ENCODE assay signal across 31 mouse cellular contexts in the genomic region with DNA sequence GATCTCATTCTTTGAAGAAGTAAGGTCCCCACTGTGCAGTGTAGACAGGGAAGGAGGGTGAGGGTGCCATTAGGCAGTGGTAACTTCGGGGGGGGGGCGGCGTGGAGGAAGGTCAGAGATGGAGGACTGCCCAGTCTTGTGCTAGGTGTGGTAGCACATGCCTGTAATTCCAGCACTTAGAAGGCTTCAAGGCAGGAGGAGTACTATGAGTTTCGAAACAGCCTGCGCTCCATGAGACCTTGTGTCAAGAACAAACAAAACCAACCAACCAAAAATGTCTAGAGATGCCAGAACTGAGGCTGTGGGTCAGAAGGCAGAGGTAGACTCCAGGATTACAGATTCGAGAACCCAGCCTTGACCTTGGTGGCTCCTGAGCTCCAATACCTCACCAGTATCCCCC.
DNase-seq lines count a peak whose midpoint lies in the region; ATAC-seq and TF ChIP-seq lines count a peak whose summit lies in the region.
"Had no signal": no experiment of that assay in that cellular context is flagged by ENCODE, and none has a peak within 500 bp of the region (broad histone marks: within the 10 kb centered on the region; RNA-seq: fewer than 3 reads in every experiment).

No protein-coding gene starts in this region.

- peaks cover 16% of the 10 kb centered on the region for H3K27me3 ChIP-seq in forebrain, embryonic 11.5 days (ENCODE audit: control insufficient read depth, insufficient read depth, low read length)
- H3K27me3 ChIP-seq in forebrain, embryonic 14.5 days (replicated peaks; ENCODE audit: control insufficient read depth, insufficient read depth, low read length) = no peaks in the 10 kb centered on the region
- peaks cover 8% of the 10 kb centered on the region; the same call in 1 of the 2 replicates for H3K27me3 ChIP-seq in embryonic facial prominence, embryonic 14.5 days (replicated peaks; ENCODE audit: control insufficient read depth, insufficient read depth, low read length)
- H3K27me3 ChIP-seq: CH12.LX had no signal

- no peak overlapping the region for H3K9ac ChIP-seq in forebrain, embryonic 11.5 days (ENCODE audit: low read length)
- no peak overlapping the region for H3K9ac ChIP-seq in forebrain, embryonic 14.5 days (ENCODE audit: low read length)
- H3K9ac ChIP-seq in embryonic facial prominence, embryonic 14.5 days (ENCODE audit: low read depth, low read length) = no peak overlapping the region
- H3K9ac ChIP-seq: forebrain, embryonic 13.5 days; forebrain, postnatal 0 days; heart, embryonic 12.5 days; heart, embryonic 15.5 days; hindbrain, embryonic 14.5 days had no signal

- no peak for ATAC-seq in forebrain, embryonic 11.5 days (replicated peaks; ENCODE audit: low FRiP score)
- ATAC-seq in forebrain, embryonic 14.5 days = no peak
- no peak for ATAC-seq in embryonic facial prominence, embryonic 14.5 days (ENCODE audit: low read depth)
- ATAC-seq: forebrain, postnatal 0 days; hindbrain, postnatal 0 days; inflammation-experienced regulatory T-cells, adult 6 months; intestine, embryonic 16.5 days; Patski had no signal

- no peak overlapping the region for H3K4me3 ChIP-seq in forebrain, embryonic 11.5 days (ENCODE audit: low read depth, low read length)
- no peak overlapping the region for H3K4me3 ChIP-seq in forebrain, embryonic 14.5 days (ENCODE audit: low read depth, low read length)
- no peak overlapping the region for H3K4me3 ChIP-seq in lung, adult 2 months (replicated peaks; ENCODE audit: extremely low read depth, low read depth, low read length)
- H3K4me3 ChIP-seq in embryonic facial prominence, embryonic 14.5 days (ENCODE audit: low read depth, low read length) = no peak overlapping the region
- H3K4me3 ChIP-seq: erythroblast, embryonic 14.5 days; forebrain, embryonic 13.5 days; heart, embryonic 12.5 days; heart, embryonic 15.5 days; hindbrain, embryonic 10.5 days had no signal

- WGBS in forebrain, embryonic 11.5 days = 85% methylated on average over 6 of the region's 6 CpGs
- 81% methylated on average over 6 of the region's 6 CpGs for WGBS in forebrain, embryonic 14.5 days
- WGBS in lung, adult 2 months = 80% methylated on average over 6 of the region's 6 CpGs
- whole genome bisulfite sequencing in embryonic facial prominence, embryonic 14.5 days = 77% methylated on average over 6 of the region's 6 CpGs

- peak; percentile 30 for DNase-seq in forebrain, embryonic 11.5 days (ENCODE audit: low spot score)
- DNase-seq in forebrain, embryonic 14.5 days (ENCODE audit: low spot score) = no peak
- peak; percentile 17 for DNase-seq in lung, adult 2 months
- no peak for DNase-seq in lung, postnatal 4 days
- DNase-seq in embryonic facial prominence, embryonic 14.5 days (ENCODE audit: low spot score) = no peak
- peak; percentile 51 for DNase-seq in lung, postnatal 25 days (ENCODE audit: low spot score)
- no peak for DNase-seq in frontal cortex, adult 2 months (ENCODE audit: extremely low spot score in 1 of 2, low spot score in 1 of 2)
- no peak for DNase-seq in thymus, postnatal 36 days
- DNase-seq: adrenal gland, postnatal 10 days; adrenal gland, postnatal 36 days; B cell, adult 2 months; cerebellum, adult 18-20 months; cerebellum, adult 9-10 months; cerebellum, postnatal 14 days; forebrain, postnatal 0 days; gastrocnemius, postnatal 10 days; heart, adult 18-20 months; heart, postnatal 10 days; heart, postnatal 36 days had no signal

- TF ChIP-seq POLR2A in lung, adult 2 months (IDR thresholded peaks at IDR 0.05; ENCODE audit: borderline replicate concordance, extremely low read depth, low read depth, low read length) = no peak

- no peak for TF ChIP-seq CTCF in lung, adult 2 months (IDR thresholded peaks at IDR 0.05; ENCODE audit: insufficient read depth, low read length)

- no peak overlapping the region for H3K4me2 ChIP-seq in forebrain, embryonic 11.5 days (ENCODE audit: low read depth, low read length, severe bottlenecking)
- H3K4me2 ChIP-seq in forebrain, embryonic 14.5 days (ENCODE audit: low read length) = no peak overlapping the region
- H3K4me2 ChIP-seq in embryonic facial prominence, embryonic 14.5 days (ENCODE audit: low read depth, low read length) = no peak overlapping the region
- H3K4me2 ChIP-seq: forebrain, embryonic 13.5 days; heart, embryonic 12.5 days; heart, embryonic 15.5 days; hindbrain, embryonic 14.5 days had no signal

- H3K27ac ChIP-seq in forebrain, embryonic 11.5 days (ENCODE audit: low read depth, low read length) = no peak overlapping the region
- no peak overlapping the region for H3K27ac ChIP-seq in forebrain, embryonic 14.5 days (ENCODE audit: low read depth, low read length)
- H3K27ac ChIP-seq in embryonic facial prominence, embryonic 14.5 days (replicated peaks; ENCODE audit: low read depth, low read length) = peak overlapping the region; percentile 61; the same call in 1 of the 2 replicates
- H3K27ac ChIP-seq: forebrain, embryonic 13.5 days; heart, embryonic 15.5 days; hindbrain, embryonic 14.5 days; hindbrain, postnatal 0 days had no signal

- peaks cover 5% of the 10 kb centered on the region; the same call in 1 of the 2 replicates for H3K4me1 ChIP-seq in forebrain, embryonic 11.5 days (replicated peaks; ENCODE audit: control insufficient read depth, insufficient read depth, low read length)
- H3K4me1 ChIP-seq in forebrain, embryonic 14.5 days (ENCODE audit: control insufficient read depth, insufficient read depth, low read length) = no peaks in the 10 kb centered on the region
- H3K4me1 ChIP-seq in lung, adult 2 months (ENCODE audit: control insufficient read depth, insufficient read depth, low read length) = peaks cover 2% of the 10 kb centered on the region
- H3K4me1 ChIP-seq in embryonic facial prominence, embryonic 14.5 days (ENCODE audit: control insufficient read depth, insufficient read depth, low read length) = peaks cover 10% of the 10 kb centered on the region; the same call in 1 of the 2 replicates
- H3K4me1 ChIP-seq: heart, embryonic 15.5 days had no signal

- H3K36me3 ChIP-seq in forebrain, embryonic 11.5 days (ENCODE audit: control insufficient read depth, insufficient read depth, low read length) = no peaks in the 10 kb centered on the region
- no peaks in the 10 kb centered on the region for H3K36me3 ChIP-seq in forebrain, embryonic 14.5 days (ENCODE audit: control insufficient read depth, insufficient read depth, low read length)
- no peaks in the 10 kb centered on the region for H3K36me3 ChIP-seq in embryonic facial prominence, embryonic 14.5 days (ENCODE audit: control insufficient read depth, insufficient read depth, low read length)
- H3K36me3 ChIP-seq: G1E; heart, embryonic 12.5 days; heart, embryonic 15.5 days; hindbrain, embryonic 10.5 days had no signal

- no peaks in the 10 kb centered on the region for H3K9me3 ChIP-seq in forebrain, embryonic 11.5 days (ENCODE audit: control insufficient read depth, low read length)
- no peaks in the 10 kb centered on the region for H3K9me3 ChIP-seq in forebrain, embryonic 14.5 days (replicated peaks; ENCODE audit: control insufficient read depth, low read length)
- H3K9me3 ChIP-seq in embryonic facial prominence, embryonic 14.5 days (ENCODE audit: control insufficient read depth, low read length) = no peaks in the 10 kb centered on the region
- H3K9me3 ChIP-seq: forebrain, embryonic 13.5 days; G1E; heart, embryonic 12.5 days; heart, embryonic 15.5 days; hindbrain, embryonic 10.5 days had no signal

Comparison
In these comparisons a context has a peak if more than half of its experiments do, and no peak if none do; other contexts are left out.
1. DNase-seq: peak in forebrain, embryonic 11.5 days (single experiment), lung, adult 2 months (single experiment) and lung, postnatal 25 days (single experiment); none in forebrain, embryonic 14.5 days (single experiment), lung, postnatal 4 days (0 of 2), embryonic facial prominence, embryonic 14.5 days (single experiment), frontal cortex, adult 2 months (0 of 2) and thymus, postnatal 36 days (0 of 2).